Mouse (Mus musculus) olfactory bulb, adult 2 months (tissue): ENCODE measurements around the gene Frmd4a.

ENCODE experiments used
- CTCF ChIP-seq: fragments of 200-500 bp; IDR thresholded peaks from 2 replicates; pipeline ENCODE4 v1.5.1; 2012; ENCODE audit warnings: low read depth, mild to moderate bottlenecking, low read length, moderate library complexity; ENCODE audit not compliant: insufficient read depth
- POLR2A ChIP-seq: fragments of 200-500 bp; IDR thresholded peaks from 2 replicates; pipeline ENCODE4 v1.6.1; 2012; ENCODE audit warnings: mild to moderate bottlenecking, low read depth, low read length, moderate library complexity; ENCODE audit not compliant: insufficient read depth

DNA sequence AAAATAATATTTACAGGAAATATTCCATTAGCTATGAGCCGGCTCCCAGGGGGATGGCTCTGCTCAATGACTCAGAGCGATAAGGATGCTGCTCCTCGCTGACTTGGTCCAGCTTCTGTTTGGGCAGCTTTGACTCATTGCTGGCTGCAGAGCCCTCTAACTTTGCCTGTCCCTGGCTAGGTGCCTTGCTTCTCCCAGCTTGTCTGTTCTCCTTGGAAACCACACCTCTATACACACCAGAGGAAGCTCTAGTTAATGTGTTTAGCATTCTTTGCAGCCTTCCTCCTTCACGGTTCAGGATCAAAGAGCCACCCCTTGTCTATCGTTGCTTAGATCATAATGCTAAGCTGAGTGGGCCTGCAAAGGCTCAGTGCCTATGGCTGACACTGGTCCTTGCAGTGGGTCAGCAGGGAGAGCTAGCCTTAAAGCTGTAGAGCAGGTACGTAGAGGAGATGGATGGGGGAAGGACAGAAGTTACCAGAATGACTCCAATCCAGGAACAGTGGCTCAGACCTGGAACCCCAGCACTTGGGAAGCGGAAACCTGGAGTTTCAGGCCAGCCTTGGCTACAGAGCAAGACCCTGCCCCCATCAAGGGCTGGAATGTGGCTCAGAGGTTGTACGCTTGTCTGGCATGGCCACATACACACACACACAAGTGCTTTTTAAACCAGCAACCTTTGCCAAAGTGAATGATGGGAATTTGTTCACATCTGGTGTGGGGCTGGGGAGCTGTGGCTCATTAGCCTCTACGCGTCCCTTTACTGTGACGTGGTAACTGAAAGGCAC, 525.3 kb downstream of the Frmd4a start:
- TF ChIP-seq CTCF (no peak), POLR2A (no peak)
